Mouse (Mus musculus) midbrain, embryonic 14.5 days (tissue): ENCODE results near the gene Hcrt. TPM values are rescaled to one million over a fixed set of nuclear protein-coding genes. Genes with fewer than 3 reads are reported as not detected.

Source experiments
- ATAC-seq: fragments of 200-750 bp; cut with Nextera tagmentation; 2 replicates; pipeline ENCODE4 v1.8.0; 2017; ENCODE audit warnings: moderate number of reproducible peaks, moderate library complexity; ENCODE audit not compliant: low FRiP score, low TSS enrichment
- DNase-seq: peaks from one replicate; pipeline ENCODE4 v3.0.0-alpha.2; 2015
- H3K27ac ChIP-seq: fragments of 300-500 bp; sonication (generic); replicated peaks from 2 replicates; pipeline ENCODE4 v1.5.1; 2014; ENCODE audit warnings: mild to moderate bottlenecking, low read depth, low read length, moderate library complexity
- H3K27me3 ChIP-seq: fragments of 300-500 bp; sonication (generic); 2 replicates; pipeline ENCODE4 v1.6.1; 2014; ENCODE audit warnings: low read length, control low read depth, mixed read lengths; ENCODE audit not compliant: control insufficient read depth, insufficient read depth
- H3K36me3 ChIP-seq: fragments of 300-500 bp; sonication (generic); 2 replicates; pipeline ENCODE4 v1.6.1; 2014; ENCODE audit warnings: low read length, control low read depth; ENCODE audit not compliant: control insufficient read depth, insufficient read depth
- H3K4me1 ChIP-seq: fragments of 300-500 bp; sonication (generic); 2 replicates; pipeline ENCODE4 v1.6.1; 2014; ENCODE audit warnings: mild to moderate bottlenecking, antibody characterized with exemption, low read length, control low read depth; ENCODE audit not compliant: control insufficient read depth, insufficient read depth
- H3K4me2 ChIP-seq: fragments of 300-500 bp; sonication (generic); 2 replicates; pipeline ENCODE4 v1.6.1; 2014; ENCODE audit warnings: mild to moderate bottlenecking, low read length, moderate library complexity
- H3K4me3 ChIP-seq: fragments of 300-500 bp; sonication (generic); replicated peaks from 2 replicates; pipeline ENCODE4 v1.5.1; 2014; ENCODE audit warnings: low read depth, low read length
- H3K9ac ChIP-seq: fragments of 300-500 bp; sonication (generic); replicated peaks from 2 replicates; pipeline ENCODE4 v1.6.1; 2014; ENCODE audit warnings: mild to moderate bottlenecking, low read length, moderate library complexity
- H3K9me3 ChIP-seq: fragments of 300-500 bp; sonication (generic); 2 replicates; pipeline ENCODE4 v1.6.1; 2016; ENCODE audit warnings: low read length, control low read depth, mixed read lengths; ENCODE audit not compliant: control insufficient read depth
- WGBS: fragments of 180-500 bp; shearing (Covaris S2); extraction: QIAGEN DNeasy Blood & Tissue Kit; methylation state at CpG from one replicate; pipeline ENCODE4 v1.1.7; 2014; 5-methylcytosine and 5-hydroxymethylcytosine counted together
- polyA plus RNA-seq: library from polyadenylated mRNA; unstranded; fragments of >200 nt; fragmentation: Nextera tagmentation; extraction: Ambion mirVana; gene quantifications from 2 replicates; pipeline ENCODE4 v1.2.1, GENCODE M21; 2014

The Hcrt gene
- polyA plus RNA-seq, 1 experiment from 2014 or later: not detected

- Histone ChIP-seq H3K9me3 (no peaks in the 10 kb centered on the region), H3K4me1 (peaks cover 18% of the 10 kb centered on the region), H3K36me3 (peaks cover 43% of the 10 kb centered on the region), H3K27me3 (no peaks in the 10 kb centered on the region), H3K4me2 (no peak overlapping the region), H3K27ac (no peak overlapping the region), H3K9ac (no peak overlapping the region), H3K4me3 (no peak overlapping the region)
- 46% methylated on average over 6 of the region's 6 CpGs for WGBS
- no peak for ATAC-seq
- peak; percentile 90 for DNase-seq
Observed at GRCm38 (mm10) chr11:100714534-100714915, 48.2 kb downstream of the Hcrt start.

DNA sequence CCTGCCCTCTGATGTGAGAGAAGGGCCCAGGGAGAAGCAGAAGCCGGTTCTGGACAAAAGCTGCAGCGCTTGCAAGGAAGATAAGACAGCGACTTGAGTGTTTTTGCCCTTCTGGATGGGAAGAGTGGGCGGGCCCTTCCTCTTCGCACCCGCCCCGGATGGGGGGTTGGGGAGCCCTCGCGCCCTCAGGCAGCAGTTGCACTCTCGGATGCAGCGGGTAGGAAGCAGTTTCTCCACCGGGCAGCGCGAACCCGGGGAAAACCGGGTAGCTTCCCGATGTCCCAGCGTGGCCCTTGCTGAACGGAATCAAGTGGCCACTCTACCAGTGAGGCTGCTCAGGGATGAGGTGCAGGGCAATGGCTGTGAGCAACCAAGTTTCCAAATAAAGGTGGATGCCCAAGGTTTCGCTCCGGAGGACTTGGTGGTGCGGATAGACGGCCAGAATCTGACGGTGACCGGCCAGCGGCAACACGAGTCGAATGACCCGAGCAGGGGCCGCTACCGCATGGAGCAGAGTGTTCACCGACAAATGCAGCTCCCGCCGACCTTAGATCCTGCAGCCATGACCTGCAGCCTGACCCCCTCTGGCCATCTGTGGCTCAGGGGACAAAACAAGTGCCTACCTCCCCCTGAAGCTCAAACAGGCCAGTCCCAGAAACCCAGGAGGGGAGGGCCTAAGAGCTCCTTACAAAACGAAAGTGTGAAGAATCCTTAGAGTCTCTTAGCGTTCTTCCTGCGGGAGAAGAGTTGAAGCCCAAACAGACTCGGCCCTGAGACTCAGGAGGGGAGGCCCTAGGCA, 48.8 kb downstream of the Hcrt start, which contains the start of gene Hspb9:
Gene Hspb9, plus strand, starts transcription at position 116 of the 799 bp plus-strand sequence.
- Histone ChIP-seq H3K27me3 (no peaks in the 10 kb centered on the region), H3K9me3 (no peaks in the 10 kb centered on the region), H3K9ac (no peak within 1 kb of the TSS; the same call in 1 of the 2 replicates), H3K4me3 (no peak within 1 kb of the TSS), H3K27ac (no peak within 1 kb of the TSS), H3K4me1 (peaks cover 18% of the 10 kb centered on the region), H3K36me3 (peaks cover 45% of the 10 kb centered on the region), H3K4me2 (peak within 1 kb of the TSS; percentile 64)
- ATAC-seq: no peak
- WGBS: 8% methylated on average over 38 of the region's 38 CpGs
- peak; percentile 53 for DNase-seq

- Histone ChIP-seq H3K27me3 (no peaks in the 10 kb centered on the region), H3K36me3 (peaks cover 48% of the 10 kb centered on the region), H3K9ac (no peak overlapping the region), H3K4me1 (peaks cover 18% of the 10 kb centered on the region), H3K4me3 (no peak overlapping the region), H3K4me2 (no peak overlapping the region), H3K27ac (no peak overlapping the region), H3K9me3 (no peaks in the 10 kb centered on the region)
- whole genome bisulfite sequencing: 60% methylated on average over 4 of the region's 4 CpGs
- DNase-seq (no peak), ATAC-seq (no peak)
Observed at GRCm38 (mm10) chr11:100713174-100713573, 49.6 kb downstream of the Hcrt start.

GRCm38 (mm10) chr11:100711783-100712615, 50.7 kb downstream of the Hcrt start, which contains the start of gene Kat2a:
TSS of gene Kat2a (minus strand) at chr11:100712465.
- Histone ChIP-seq H3K27me3 (no peaks in the 10 kb centered on the region), H3K36me3 (peaks cover 48% of the 10 kb centered on the region), H3K4me2 (peak within 1 kb of the TSS; percentile 64), H3K4me3 (peak within 1 kb of the TSS; percentile 99), H3K9me3 (no peaks in the 10 kb centered on the region), H3K27ac (peak within 1 kb of the TSS; percentile 75), H3K4me1 (peaks cover 18% of the 10 kb centered on the region), H3K9ac (peak within 1 kb of the TSS; percentile 87)
- ATAC-seq: peak; percentile 93
- peak; percentile 95 for DNase-seq
- 2% methylated on average over 48 of the region's 48 CpGs for WGBS

Other genes starting within 250 kb of the Hcrt start
- gene Acly, start 234.9 kb downstream of the Hcrt start, polyA plus RNA-seq: 161 and 219 TPM in 2 replicates
- gene Ttc25, start 217.3 kb downstream of the Hcrt start, polyA plus RNA-seq: 1.9 and 2.5 TPM in 2 replicates
- 24.8 and 28.7 TPM in 2 replicates for gene Cnp, start 188.0 kb downstream of the Hcrt start, polyA plus RNA-seq
- gene Nkiras2, start 143.7 kb downstream of the Hcrt start, polyA plus RNA-seq: 125 and 129 TPM in 2 replicates
- gene Dnajc7, start 142.8 kb downstream of the Hcrt start, polyA plus RNA-seq: 93.7 and 108 TPM in 2 replicates
- 0.41 and 0.49 TPM in 2 replicates for gene Zfp385c, start 70.5 kb downstream of the Hcrt start, polyA plus RNA-seq
- 2.0 and 2.1 TPM in 2 replicates for gene Dhx58, start 58.7 kb downstream of the Hcrt start, polyA plus RNA-seq
- gene Kat2a, start 50.5 kb downstream of the Hcrt start, polyA plus RNA-seq: 50.0 and 53.7 TPM in 2 replicates
- gene Hspb9, start 49.1 kb downstream of the Hcrt start, polyA plus RNA-seq: 0.70 TPM in 1 of 2 replicates, not detected in the other
- gene Rab5c, start 24.7 kb downstream of the Hcrt start, polyA plus RNA-seq: 86.8 and 156 TPM in 2 replicates
- gene Kcnh4, start 3.0 kb downstream of the Hcrt start, polyA plus RNA-seq: 9.8 and 13.0 TPM in 2 replicates
- gene Ghdc, start 8.0 kb upstream of the Hcrt start, polyA plus RNA-seq: 3.0 TPM in 2 replicates
- gene Stat5b, start 87.8 kb upstream of the Hcrt start, polyA plus RNA-seq: 17.2 and 18.6 TPM in 2 replicates
- gene Stat5a, start 96.4 kb upstream of the Hcrt start, polyA plus RNA-seq: 1.7 and 1.9 TPM in 2 replicates
- gene Stat3, start 176.6 kb upstream of the Hcrt start, polyA plus RNA-seq: 29.6 and 30.6 TPM in 2 replicates
- 8.0 and 16.3 TPM in 2 replicates for gene Cavin1, start 208.0 kb upstream of the Hcrt start, polyA plus RNA-seq
- 115 and 119 TPM in 2 replicates for gene Atp6v0a1, start 246.5 kb upstream of the Hcrt start, polyA plus RNA-seq